Mouse (Mus musculus): ENCODE measurements around the gene Iyd. TPM values are rescaled to one million over a fixed set of nuclear protein-coding genes. Genes with fewer than 3 reads are reported as not detected.

The Iyd gene
- polyA plus RNA-seq, 1 experiment = not detected

GRCm38 (mm10) chr10:3567821-3568220 is 27.8 kb downstream of the Iyd start:
- H3K27me3 ChIP-seq (ENCODE audit: control insufficient read depth, insufficient read depth, insufficient read length) = peaks cover 6% of the 10 kb centered on the region
- H3K4me3 ChIP-seq (ENCODE audit: insufficient read depth, poor library complexity, severe bottlenecking) = no peak overlapping the region
- no peaks in the 10 kb centered on the region for H3K79me2 ChIP-seq (ENCODE audit: control insufficient read depth, insufficient read depth)
- H3K79me3 ChIP-seq (ENCODE audit: low read depth) = no peaks in the 10 kb centered on the region
- H3K36me3 ChIP-seq (ENCODE audit: control insufficient read depth, insufficient read depth) = no peaks in the 10 kb centered on the region
- no peak for TF ChIP-seq CTCF (IDR thresholded peaks at IDR 0.05; ENCODE audit: control insufficient read depth, insufficient read depth, insufficient read length)
- H3ac ChIP-seq (ENCODE audit: control insufficient read depth, insufficient read length, low read depth) = no peak overlapping the region

- no peak for TF ChIP-seq CEBPB (IDR thresholded peaks at IDR 0.05; ENCODE audit: low read depth)
- no peak for TF ChIP-seq USF1 (IDR thresholded peaks at IDR 0.05; ENCODE audit: low read depth)
- TF ChIP-seq MAX (IDR thresholded peaks at IDR 0.05) = no peak
- H3K36me3 ChIP-seq (ENCODE audit: control insufficient read depth, insufficient read depth) = no peaks in the 10 kb centered on the region
- no peaks in the 10 kb centered on the region for H3K27me3 ChIP-seq (ENCODE audit: control insufficient read depth, insufficient read depth, insufficient read length)
- H3K79me3 ChIP-seq (ENCODE audit: low read depth) = no peaks in the 10 kb centered on the region
- H3K79me2 ChIP-seq (ENCODE audit: control insufficient read depth, insufficient read depth) = no peaks in the 10 kb centered on the region
- H3K4me3 ChIP-seq (ENCODE audit: insufficient read depth, poor library complexity, severe bottlenecking) = no peak overlapping the region
- no peak overlapping the region for H3ac ChIP-seq (ENCODE audit: control insufficient read depth, insufficient read length, low read depth)
Observed at GRCm38 (mm10) chr10:3572723-3573649, 32.9 kb downstream of the Iyd start.

- Histone ChIP-seq H3K27me3 (ENCODE audit: control insufficient read depth, insufficient read depth, insufficient read length) (no peaks in the 10 kb centered on the region), H3K4me3 (ENCODE audit: insufficient read depth, poor library complexity, severe bottlenecking) (no peak overlapping the region), H3K79me3 (ENCODE audit: low read depth) (no peaks in the 10 kb centered on the region), H3K79me2 (ENCODE audit: control insufficient read depth, insufficient read depth) (no peaks in the 10 kb centered on the region), H3K36me3 (ENCODE audit: control insufficient read depth, insufficient read depth) (no peaks in the 10 kb centered on the region), H3ac (ENCODE audit: control insufficient read depth, insufficient read length, low read depth) (no peak overlapping the region)
- TF ChIP-seq MYOG (IDR thresholded peaks at IDR 0.05; ENCODE audit: control insufficient read depth, extremely low read depth, insufficient read length) (no peak), FOSL1 (IDR thresholded peaks at IDR 0.05; ENCODE audit: insufficient read depth, low read length, poor library complexity, severe bottlenecking) (no peak), MYOD1 (IDR thresholded peaks at IDR 0.05; ENCODE audit: control insufficient read depth, insufficient read length, low read depth) (no peak), MAX (IDR thresholded peaks at IDR 0.05) (no peak), CTCF (IDR thresholded peaks at IDR 0.05; ENCODE audit: control insufficient read depth, insufficient read depth, insufficient read length) (no peak), CEBPB (IDR thresholded peaks at IDR 0.05; ENCODE audit: low read depth) (no peak), USF1 (IDR thresholded peaks at IDR 0.05; ENCODE audit: low read depth) (no peak)
Observed at GRCm38 (mm10) chr10:3573905-3574500, 34.0 kb downstream of the Iyd start.

GRCm38 (mm10) chr10:3590632-3591031 is 50.6 kb downstream of the Iyd start:
- Histone ChIP-seq H3K36me3 (ENCODE audit: control insufficient read depth, insufficient read depth) (no peaks in the 10 kb centered on the region), H3K79me3 (ENCODE audit: low read depth) (no peaks in the 10 kb centered on the region), H3K4me3 (ENCODE audit: insufficient read depth, poor library complexity, severe bottlenecking) (no peak overlapping the region), H3K27me3 (ENCODE audit: control insufficient read depth, insufficient read depth, insufficient read length) (no peaks in the 10 kb centered on the region), H3ac (ENCODE audit: control insufficient read depth, insufficient read length, low read depth) (no peak overlapping the region), H3K79me2 (ENCODE audit: control insufficient read depth, insufficient read depth) (no peaks in the 10 kb centered on the region)
- TF ChIP-seq USF1 (IDR thresholded peaks at IDR 0.05; ENCODE audit: low read depth) (no peak), CEBPB (IDR thresholded peaks at IDR 0.05; ENCODE audit: low read depth) (no peak)

- Histone ChIP-seq H3K79me3 (ENCODE audit: low read depth) (no peaks in the 10 kb centered on the region), H3K4me3 (ENCODE audit: insufficient read depth, poor library complexity, severe bottlenecking) (no peak overlapping the region), H3K79me2 (ENCODE audit: control insufficient read depth, insufficient read depth) (no peaks in the 10 kb centered on the region), H3ac (ENCODE audit: control insufficient read depth, insufficient read length, low read depth) (no peak overlapping the region), H3K36me3 (ENCODE audit: control insufficient read depth, insufficient read depth) (no peaks in the 10 kb centered on the region), H3K27me3 (ENCODE audit: control insufficient read depth, insufficient read depth, insufficient read length) (no peaks in the 10 kb centered on the region)
- TF ChIP-seq MYOD1 (IDR thresholded peaks at IDR 0.05; ENCODE audit: control insufficient read depth, insufficient read length, low read depth) = no peak
- TF ChIP-seq MAX (IDR thresholded peaks at IDR 0.05) = no peak
- no peak for TF ChIP-seq MYOG (IDR thresholded peaks at IDR 0.05; ENCODE audit: control insufficient read depth, extremely low read depth, insufficient read length)
- no peak for TF ChIP-seq USF1 (IDR thresholded peaks at IDR 0.05; ENCODE audit: low read depth)
- TF ChIP-seq FOSL1 (IDR thresholded peaks at IDR 0.05; ENCODE audit: insufficient read depth, low read length, poor library complexity, severe bottlenecking) = no peak
- TF ChIP-seq CTCF (IDR thresholded peaks at IDR 0.05; ENCODE audit: control insufficient read depth, insufficient read depth, insufficient read length) = no peak
- no peak for TF ChIP-seq CEBPB (IDR thresholded peaks at IDR 0.05; ENCODE audit: low read depth)
Observed at GRCm38 (mm10) chr10:3591790-3592189, 51.8 kb downstream of the Iyd start.

- Histone ChIP-seq H3K79me3 (ENCODE audit: low read depth) (no peaks in the 10 kb centered on the region), H3K36me3 (ENCODE audit: control insufficient read depth, insufficient read depth) (no peaks in the 10 kb centered on the region), H3ac (ENCODE audit: control insufficient read depth, insufficient read length, low read depth) (no peak overlapping the region), H3K4me3 (ENCODE audit: insufficient read depth, poor library complexity, severe bottlenecking) (no peak overlapping the region), H3K79me2 (ENCODE audit: control insufficient read depth, insufficient read depth) (no peaks in the 10 kb centered on the region), H3K27me3 (ENCODE audit: control insufficient read depth, insufficient read depth, insufficient read length) (no peaks in the 10 kb centered on the region)
- TF ChIP-seq CTCF (IDR thresholded peaks at IDR 0.05; ENCODE audit: control insufficient read depth, insufficient read depth, insufficient read length) (no peak), MYOD1 (IDR thresholded peaks at IDR 0.05; ENCODE audit: control insufficient read depth, insufficient read length, low read depth) (peak; percentile 94)
Observed at GRCm38 (mm10) chr10:3596697-3597096, 56.7 kb downstream of the Iyd start.

Measured in C2C12 (cell line).